ENCODE assay signal across 9 mouse cellular contexts in genomic region chr19:43388017-43388904, GRCm38 (mm10). TPM values are rescaled to one million over a fixed set of nuclear protein-coding genes. Genes with fewer than 3 reads are reported as not detected.
DNase-seq lines count a peak whose midpoint lies in the region; ATAC-seq lines count a peak whose summit lies in the region.
"Had no signal": no experiment of that assay in that cellular context is flagged by ENCODE, and none has a peak within 500 bp of the region (broad histone marks: within the 10 kb centered on the region; RNA-seq: fewer than 3 reads in every experiment).

Gene Hpse2, minus strand, starts transcription at chr19:43388355.

- no peaks in the 10 kb centered on the region for H3K9me3 ChIP-seq in kidney, embryonic 15.5 days (replicated peaks)
- no peaks in the 10 kb centered on the region for H3K9me3 ChIP-seq in embryonic facial prominence, embryonic 14.5 days (ENCODE audit: control insufficient read depth, low read length)
- no peaks in the 10 kb centered on the region for H3K9me3 ChIP-seq in intestine, embryonic 14.5 days (ENCODE audit: control insufficient read depth, low read length)
- H3K9me3 ChIP-seq in neural tube, embryonic 14.5 days (ENCODE audit: control insufficient read depth, low read length): no peaks in the 10 kb centered on the region

- no peaks in the 10 kb centered on the region for H3K36me3 ChIP-seq in kidney, embryonic 15.5 days
- no peaks in the 10 kb centered on the region for H3K36me3 ChIP-seq in embryonic facial prominence, embryonic 14.5 days (ENCODE audit: control insufficient read depth, insufficient read depth, low read length)
- no peaks in the 10 kb centered on the region for H3K36me3 ChIP-seq in intestine, embryonic 14.5 days (ENCODE audit: control insufficient read depth, insufficient read depth, low read length)
- H3K36me3 ChIP-seq in neural tube, embryonic 14.5 days (ENCODE audit: control insufficient read depth, insufficient read depth, low read length): no peaks in the 10 kb centered on the region

- H3K4me3 ChIP-seq in kidney, embryonic 15.5 days (replicated peaks): peak within 1 kb of the TSS; percentile 42
- H3K4me3 ChIP-seq in embryonic facial prominence, embryonic 14.5 days (ENCODE audit: low read depth, low read length): peak within 1 kb of the TSS; percentile 49
- H3K4me3 ChIP-seq in intestine, embryonic 14.5 days (ENCODE audit: low read depth, low read length): peak within 1 kb of the TSS; percentile 54
- no peak within 1 kb of the TSS for H3K4me3 ChIP-seq in neural tube, embryonic 14.5 days (ENCODE audit: low read depth, low read length)

- peak within 1 kb of the TSS; percentile 52 for H3K4me2 ChIP-seq in kidney, embryonic 15.5 days
- H3K4me2 ChIP-seq in embryonic facial prominence, embryonic 14.5 days (ENCODE audit: low read depth, low read length): peak within 1 kb of the TSS; percentile 74
- H3K4me2 ChIP-seq in intestine, embryonic 14.5 days (ENCODE audit: low read length): peak within 1 kb of the TSS; percentile 55
- peak within 1 kb of the TSS; percentile 11 for H3K4me2 ChIP-seq in neural tube, embryonic 14.5 days (ENCODE audit: low read depth, low read length)

- H3K27ac ChIP-seq in kidney, embryonic 15.5 days: no peak within 1 kb of the TSS
- H3K27ac ChIP-seq in embryonic facial prominence, embryonic 14.5 days (replicated peaks; ENCODE audit: low read depth, low read length): peak within 1 kb of the TSS; percentile 89
- H3K27ac ChIP-seq in intestine, embryonic 14.5 days (ENCODE audit: low read depth): peak within 1 kb of the TSS; percentile 88
- H3K27ac ChIP-seq in neural tube, embryonic 14.5 days (ENCODE audit: low read depth, low read length): no peak within 1 kb of the TSS

- WGBS in kidney, embryonic 15.5 days: 1% methylated on average over 18 of the region's 18 CpGs
- WGBS in embryonic facial prominence, embryonic 14.5 days: 4% methylated on average over 18 of the region's 18 CpGs
- 4% methylated on average over 18 of the region's 18 CpGs for WGBS in intestine, embryonic 14.5 days
- 2% methylated on average over 18 of the region's 18 CpGs for WGBS in neural tube, embryonic 14.5 days

- peaks cover 80% of the 10 kb centered on the region for H3K27me3 ChIP-seq in kidney, embryonic 15.5 days
- peaks cover 52% of the 10 kb centered on the region for H3K27me3 ChIP-seq in embryonic facial prominence, embryonic 14.5 days (replicated peaks; ENCODE audit: control insufficient read depth, insufficient read depth, low read length)
- H3K27me3 ChIP-seq in intestine, embryonic 14.5 days (replicated peaks; ENCODE audit: control insufficient read depth, insufficient read depth, low read length): peaks cover 49% of the 10 kb centered on the region
- peaks cover 49% of the 10 kb centered on the region for H3K27me3 ChIP-seq in neural tube, embryonic 14.5 days (ENCODE audit: control insufficient read depth, insufficient read depth, low read length)

- ATAC-seq in kidney, embryonic 15.5 days (replicated peaks; ENCODE audit: low FRiP score): no peak
- 0 out of 2 replicates have a peak, but pooled peaks have one; percentile 47 for ATAC-seq in embryonic facial prominence, embryonic 14.5 days (ENCODE audit: low read depth)
- 0 out of 2 replicates have a peak, but pooled peaks have one; percentile 36 for ATAC-seq in intestine, embryonic 14.5 days (replicated peaks; ENCODE audit: low FRiP score, low TSS enrichment, low read depth)
- no peak for ATAC-seq in neural tube, embryonic 14.5 days (ENCODE audit: low read depth)
- no peak for ATAC-seq in erythroblast, adult 5-6 weeks (replicated peaks; ENCODE audit: low FRiP score, poor library complexity, severe bottlenecking)

- DNase-seq in kidney, postnatal 36 days: no peak
- DNase-seq in embryonic facial prominence, embryonic 14.5 days (ENCODE audit: low spot score): peak; percentile 78
- peak; percentile 70 for DNase-seq in intestine, embryonic 14.5 days (ENCODE audit: low spot score)
- DNase-seq in cerebellum, adult 11 months: no peak
- no peak for DNase-seq in layer of hippocampus, postnatal 25 days (ENCODE audit: extremely low spot score in 1 of 2, low spot score in 1 of 2)
- DNase-seq: lung, postnatal 14 days had no signal

- H3K4me1 ChIP-seq in kidney, embryonic 15.5 days: peaks cover 25% of the 10 kb centered on the region
- H3K4me1 ChIP-seq in embryonic facial prominence, embryonic 14.5 days (ENCODE audit: control insufficient read depth, insufficient read depth, low read length): peaks cover 3% of the 10 kb centered on the region; the same call in 1 of the 2 replicates
- no peaks in the 10 kb centered on the region for H3K4me1 ChIP-seq in intestine, embryonic 14.5 days (replicated peaks; ENCODE audit: control insufficient read depth, insufficient read depth, low read length)
- peaks cover 8% of the 10 kb centered on the region; the same call in 1 of the 2 replicates for H3K4me1 ChIP-seq in neural tube, embryonic 14.5 days (ENCODE audit: control insufficient read depth, insufficient read depth, low read length)

- no peak within 1 kb of the TSS for H3K9ac ChIP-seq in kidney, embryonic 15.5 days
- H3K9ac ChIP-seq in embryonic facial prominence, embryonic 14.5 days (ENCODE audit: low read depth, low read length): peak within 1 kb of the TSS; percentile 72
- peak within 1 kb of the TSS; percentile 65 for H3K9ac ChIP-seq in intestine, embryonic 14.5 days (ENCODE audit: low read length)
- H3K9ac ChIP-seq in neural tube, embryonic 14.5 days (replicated peaks; ENCODE audit: low read depth, low read length): no peak within 1 kb of the TSS

RNA-seq across cellular contexts. Expression of gene Hpse2, which starts in this region (rescaled TPM):
- 0.49 and 1.8 TPM in 2 replicates for polyA plus RNA-seq in kidney, embryonic 15.5 days (2015; fragmentation: Nextera tagmentation; extraction: Ambion mirVana)
- polyA plus RNA-seq in embryonic facial prominence, embryonic 14.5 days (2014; fragmentation: Nextera tagmentation; extraction: Ambion mirVana): 4.1 and 4.3 TPM in 2 replicates
- polyA plus RNA-seq in intestine, embryonic 14.5 days (2014; fragmentation: Nextera tagmentation; extraction: Ambion mirVana): 20.3 and 24.2 TPM in 2 replicates
- polyA plus RNA-seq in neural tube, embryonic 14.5 days (2014; fragmentation: Nextera tagmentation; extraction: Ambion mirVana): 0.12 and 0.15 TPM in 2 replicates
- total RNA-seq in erythroblast, adult 5-6 weeks (2015; ENCODE audit: low replicate concordance): not detected in 2 replicates
- total RNA-seq in erythroblast, adult 5-6 weeks (2017; ENCODE audit: low replicate concordance): not detected in 2 replicates
- total RNA-seq in layer of hippocampus, postnatal 25 days (2021): under 1 TPM; 0.25 to 0.28 TPM

Comparison
In these comparisons a context has a peak if more than half of its experiments do, and no peak if none do; other contexts are left out.
1. ATAC-seq: peak in embryonic facial prominence, embryonic 14.5 days (single experiment) and intestine, embryonic 14.5 days (single experiment); none in kidney, embryonic 15.5 days (single experiment), neural tube, embryonic 14.5 days (single experiment) and erythroblast, adult 5-6 weeks (single experiment).
2. H3K27ac ChIP-seq: peak in embryonic facial prominence, embryonic 14.5 days (single experiment) and intestine, embryonic 14.5 days (single experiment); none in kidney, embryonic 15.5 days (single experiment) and neural tube, embryonic 14.5 days (single experiment).
3. H3K4me2 ChIP-seq: peak in every context shown above with its lines; median percentile 74 in embryonic facial prominence, embryonic 14.5 days; 55 in intestine, embryonic 14.5 days; 52 in kidney, embryonic 15.5 days; 11 in neural tube, embryonic 14.5 days.
4. H3K9ac ChIP-seq: peak in embryonic facial prominence, embryonic 14.5 days (single experiment) and intestine, embryonic 14.5 days (single experiment); none in kidney, embryonic 15.5 days (single experiment) and neural tube, embryonic 14.5 days (single experiment).
5. DNase-seq: peak in embryonic facial prominence, embryonic 14.5 days (single experiment) and intestine, embryonic 14.5 days (single experiment); none in kidney, postnatal 36 days (0 of 2), cerebellum, adult 11 months (single experiment) and layer of hippocampus, postnatal 25 days (0 of 2).